Mouse (Mus musculus): ENCODE results near the gene Drc7. TPM values are rescaled to one million over a fixed set of nuclear protein-coding genes. Genes with fewer than 3 reads are reported as not detected.
A peak's percentile ranks its signal among the peaks of the same experiment; 100 is the strongest.

Gene Drc7
- total and polyA plus RNA-seq, 2 experiments from 2014 or later, result 3.3 to 3.6 TPM

GRCm38 (mm10) chr8:95056414-95056813, 1.5 kb downstream of the Drc7 start:
- Histone ChIP-seq H3K9ac (replicated peaks; ENCODE audit: low read length) (no peak overlapping the region), H3K4me3 (ENCODE audit: low read length) (no peak overlapping the region), H3K36me3 (ENCODE audit: insufficient read depth, low read length) (no peaks in the 10 kb centered on the region), H3K4me1 (ENCODE audit: insufficient read depth, low read length) (no peaks in the 10 kb centered on the region), H3K27ac (no peak overlapping the region), H3K4me2 (ENCODE audit: low read depth, low read length) (no peak overlapping the region), H3K27me3 (ENCODE audit: insufficient read depth, low read length) (no peaks in the 10 kb centered on the region), H3K9me3 (ENCODE audit: low read length) (no peaks in the 10 kb centered on the region)
- WGBS, result 84% methylated on average over 5 of the region's 5 CpGs
- TF ChIP-seq CTCF (IDR thresholded peaks at IDR 0.05; ENCODE audit: low read depth), result no peak
- no peak for DNase-seq (ENCODE audit: low spot score)
- ATAC-seq, result no peak

GRCm38 (mm10) chr8:95058661-95059060, 3.8 kb downstream of the Drc7 start:
- WGBS, result 84% methylated on average over 6 of the region's 6 CpGs

DNA sequence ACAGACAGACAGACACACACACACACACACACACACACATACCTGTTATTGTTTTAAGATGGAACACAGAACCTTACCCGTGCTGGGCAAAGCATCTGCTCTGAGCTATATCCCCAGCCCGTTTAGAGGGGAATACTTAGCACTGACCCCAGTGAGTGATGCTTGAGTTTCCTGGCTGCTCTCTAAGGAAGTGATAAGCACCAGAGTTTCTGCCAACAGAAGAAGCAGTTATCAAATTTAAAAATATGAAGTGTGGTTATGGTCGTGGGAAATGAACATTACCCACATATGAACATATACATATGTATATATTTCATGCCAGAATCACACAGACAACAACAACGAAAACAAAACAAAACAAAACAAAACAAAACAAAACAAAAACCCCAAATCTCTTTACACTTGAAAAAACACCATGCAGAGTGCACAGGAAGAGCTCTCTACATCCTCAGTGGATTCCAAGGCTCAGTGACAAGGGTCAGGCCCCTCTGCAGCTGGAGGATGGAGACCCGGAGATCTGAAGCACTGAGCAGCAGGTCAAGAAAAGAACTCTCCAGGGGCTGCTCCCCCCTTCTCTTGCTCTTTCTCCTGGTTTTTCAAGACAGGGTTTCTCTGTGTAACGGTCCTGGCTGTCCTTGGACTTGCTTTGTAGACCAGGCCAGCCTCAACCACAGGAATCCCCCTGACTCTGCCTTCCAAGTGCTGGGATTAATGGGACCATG, 5.1 kb downstream of the Drc7 start:
- TF ChIP-seq CTCF (IDR thresholded peaks at IDR 0.05; ENCODE audit: low read depth), result no peak
- no peak overlapping the region for H3K9ac ChIP-seq (replicated peaks; ENCODE audit: low read length)
- no peaks in the 10 kb centered on the region for H3K36me3 ChIP-seq (ENCODE audit: insufficient read depth, low read length)
- WGBS, result 68% methylated on average over 6 of the region's 6 CpGs
- H3K27me3 ChIP-seq (ENCODE audit: insufficient read depth, low read length), result no peaks in the 10 kb centered on the region
- no peak for DNase-seq (ENCODE audit: low spot score)
- no peak for ATAC-seq
- H3K4me1 ChIP-seq (ENCODE audit: insufficient read depth, low read length), result no peaks in the 10 kb centered on the region
- no peak overlapping the region for H3K4me3 ChIP-seq (ENCODE audit: low read length)
- no peak overlapping the region for H3K27ac ChIP-seq
- no peaks in the 10 kb centered on the region for H3K9me3 ChIP-seq (ENCODE audit: low read length)
- no peak overlapping the region for H3K4me2 ChIP-seq (ENCODE audit: low read depth, low read length)

More at GRCm38 (mm10) chr8:95058661-95059060, 3.8 kb downstream of the Drc7 start:
- Histone ChIP-seq H3K27me3 (ENCODE audit: insufficient read depth, low read length) (no peaks in the 10 kb centered on the region), H3K4me2 (ENCODE audit: low read depth, low read length) (no peak overlapping the region), H3K36me3 (ENCODE audit: insufficient read depth, low read length) (no peaks in the 10 kb centered on the region), H3K9me3 (ENCODE audit: low read length) (no peaks in the 10 kb centered on the region), H3K9ac (replicated peaks; ENCODE audit: low read length) (no peak overlapping the region), H3K4me3 (ENCODE audit: low read length) (no peak overlapping the region), H3K27ac (no peak overlapping the region), H3K4me1 (ENCODE audit: insufficient read depth, low read length) (no peaks in the 10 kb centered on the region)
- no peak for TF ChIP-seq CTCF (IDR thresholded peaks at IDR 0.05; ENCODE audit: low read depth)
- ATAC-seq (no peak), DNase-seq (ENCODE audit: low spot score) (no peak)

- no peaks in the 10 kb centered on the region for H3K36me3 ChIP-seq (ENCODE audit: insufficient read depth, low read length)
These were observed 9.6 kb downstream of the Drc7 start for GRCm38 (mm10) chr8:95064531-95064930.

DNA sequence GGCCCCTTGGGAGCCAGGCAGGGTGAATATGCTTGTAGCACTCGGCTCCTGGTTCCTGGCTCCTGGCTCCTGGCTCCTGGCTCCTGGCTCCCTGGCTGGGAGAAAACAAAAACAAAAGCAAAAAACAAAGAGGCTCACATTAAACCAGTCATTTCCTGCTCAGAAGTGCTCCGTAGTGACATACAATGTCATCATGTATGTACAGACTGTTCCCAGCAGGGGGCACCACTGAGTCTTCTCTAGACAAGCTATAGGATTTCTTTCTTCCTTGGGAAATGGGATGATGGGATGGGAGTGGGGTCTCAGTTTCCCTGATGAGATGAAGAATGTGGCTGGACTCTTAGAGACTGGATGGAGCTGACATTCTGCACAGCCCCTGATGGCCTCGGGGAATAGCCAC, 12.7 kb downstream of the Drc7 start:
- TF ChIP-seq CTCF (IDR thresholded peaks at IDR 0.05; ENCODE audit: low read depth), result peak; percentile 59
- DNase-seq (ENCODE audit: low spot score) (peak; percentile 73), ATAC-seq (no peak)
- Histone ChIP-seq H3K4me2 (ENCODE audit: low read depth, low read length) (no peak overlapping the region), H3K9ac (replicated peaks; ENCODE audit: low read length) (no peak overlapping the region), H3K4me1 (ENCODE audit: insufficient read depth, low read length) (no peaks in the 10 kb centered on the region), H3K9me3 (ENCODE audit: low read length) (no peaks in the 10 kb centered on the region), H3K36me3 (ENCODE audit: insufficient read depth, low read length) (no peaks in the 10 kb centered on the region), H3K27me3 (ENCODE audit: insufficient read depth, low read length) (no peaks in the 10 kb centered on the region), H3K4me3 (ENCODE audit: low read length) (no peak overlapping the region), H3K27ac (no peak overlapping the region)
- 47% methylated on average over 3 of the region's 3 CpGs for WGBS

More at GRCm38 (mm10) chr8:95064531-95064930, 9.6 kb downstream of the Drc7 start:
- H3K9me3 ChIP-seq (ENCODE audit: low read length), result no peaks in the 10 kb centered on the region
- H3K4me1 ChIP-seq (ENCODE audit: insufficient read depth, low read length), result no peaks in the 10 kb centered on the region
- no peak overlapping the region for H3K4me3 ChIP-seq (ENCODE audit: low read length)
- 66% methylated on average over 2 of the region's 2 CpGs for WGBS
- H3K27ac ChIP-seq, result no peak overlapping the region
- no peaks in the 10 kb centered on the region for H3K27me3 ChIP-seq (ENCODE audit: insufficient read depth, low read length)
- DNase-seq (ENCODE audit: low spot score), result peak; percentile 53
- no peak for TF ChIP-seq CTCF (IDR thresholded peaks at IDR 0.05; ENCODE audit: low read depth)
- ATAC-seq, result no peak
- no peak overlapping the region for H3K4me2 ChIP-seq (ENCODE audit: low read depth, low read length)
- no peak overlapping the region for H3K9ac ChIP-seq (replicated peaks; ENCODE audit: low read length)

DNA sequence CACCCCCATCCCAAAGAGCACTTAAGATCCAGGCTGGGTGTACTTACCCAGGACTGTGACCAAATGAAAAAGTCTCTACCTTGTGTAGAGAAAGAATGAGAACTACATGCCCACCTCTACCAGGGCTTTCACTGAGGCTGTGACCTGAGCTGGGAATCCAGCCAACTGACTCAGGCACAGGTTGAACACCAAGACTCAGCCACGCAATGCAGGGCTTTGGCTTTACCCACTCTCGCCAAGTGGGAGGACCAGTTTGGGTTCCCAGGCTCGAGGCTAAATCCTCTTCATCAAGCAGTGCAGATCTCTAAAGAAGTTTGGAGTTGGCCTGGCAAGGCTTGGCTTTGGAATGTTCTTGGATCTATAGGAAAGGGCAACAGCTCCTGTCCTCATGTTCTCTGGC, 20.6 kb downstream of the Drc7 start:
- WGBS, result 78% methylated on average over 3 of the region's 3 CpGs
- Histone ChIP-seq H3K9ac (replicated peaks; ENCODE audit: low read length) (no peak overlapping the region), H3K4me3 (ENCODE audit: low read length) (no peak overlapping the region), H3K4me1 (ENCODE audit: insufficient read depth, low read length) (no peaks in the 10 kb centered on the region), H3K4me2 (ENCODE audit: low read depth, low read length) (no peak overlapping the region), H3K27me3 (ENCODE audit: insufficient read depth, low read length) (no peaks in the 10 kb centered on the region), H3K27ac (no peak overlapping the region), H3K9me3 (ENCODE audit: low read length) (no peaks in the 10 kb centered on the region), H3K36me3 (ENCODE audit: insufficient read depth, low read length) (no peaks in the 10 kb centered on the region)
- DNase-seq (ENCODE audit: low spot score) (no peak), ATAC-seq (no peak)
- TF ChIP-seq CTCF (IDR thresholded peaks at IDR 0.05; ENCODE audit: low read depth), result no peak

GRCm38 (mm10) chr8:95076151-95076550, 21.2 kb downstream of the Drc7 start:
- Histone ChIP-seq H3K36me3 (ENCODE audit: insufficient read depth, low read length) (no peaks in the 10 kb centered on the region), H3K4me2 (ENCODE audit: low read depth, low read length) (no peak overlapping the region), H3K27ac (no peak overlapping the region), H3K9me3 (ENCODE audit: low read length) (no peaks in the 10 kb centered on the region), H3K4me1 (ENCODE audit: insufficient read depth, low read length) (no peaks in the 10 kb centered on the region), H3K9ac (replicated peaks; ENCODE audit: low read length) (no peak overlapping the region), H3K4me3 (ENCODE audit: low read length) (no peak overlapping the region), H3K27me3 (ENCODE audit: insufficient read depth, low read length) (no peaks in the 10 kb centered on the region)
- ATAC-seq (no peak), DNase-seq (ENCODE audit: low spot score) (no peak)
- TF ChIP-seq CTCF (IDR thresholded peaks at IDR 0.05; ENCODE audit: low read depth), result no peak
- 84% methylated on average over 17 of the region's 17 CpGs for WGBS

Data from hindbrain, postnatal 0 days (tissue).